Mouse (Mus musculus) lung, embryonic 16.5 days (tissue): ENCODE measurements at regions not wholly inside any gene's neighbourhood (a gene's known extent, or its start where the extent isn't known, plus 50 kb on each side); places are given as distances from the start of the nearest gene placed in this dataset.

Experiments used
- ATAC-seq: fragments of 200-750 bp; cut with Nextera tagmentation; 2 replicates; pipeline ENCODE4 v1.8.0; 2017; ENCODE audit warnings: low read depth, mild to moderate bottlenecking, moderate library complexity
- H3K27ac ChIP-seq: fragments of 300-500 bp; sonication (generic); 2 replicates; pipeline ENCODE4 v1.5.1; 2014; ENCODE audit warnings: mild to moderate bottlenecking, control low read depth, low read length
- H3K27me3 ChIP-seq: fragments of 300-500 bp; sonication (generic); 2 replicates; pipeline ENCODE4 v1.6.1; 2014; ENCODE audit warnings: low read depth, low read length, mixed read lengths; ENCODE audit not compliant: control insufficient read depth, insufficient read depth
- H3K36me3 ChIP-seq: fragments of 300-500 bp; sonication (generic); 2 replicates; pipeline ENCODE4 v1.6.1; 2014; ENCODE audit warnings: low read length; ENCODE audit not compliant: control insufficient read depth, insufficient read depth
- H3K4me1 ChIP-seq: fragments of 300-500 bp; sonication (generic); replicated peaks from 2 replicates; pipeline ENCODE4 v1.6.1; 2014; ENCODE audit warnings: low read length, mixed read lengths; ENCODE audit not compliant: control insufficient read depth, insufficient read depth
- H3K4me2 ChIP-seq: fragments of 300-500 bp; sonication (generic); 2 replicates; pipeline ENCODE4 v1.6.1; 2014; ENCODE audit warnings: low read depth, low read length, control low read depth
- H3K4me3 ChIP-seq: fragments of 300-500 bp; sonication (generic); 2 replicates; pipeline ENCODE4 v1.5.1; 2014; ENCODE audit warnings: mild to moderate bottlenecking, low read length, control low read depth
- H3K9ac ChIP-seq: fragments of 300-500 bp; sonication (generic); 2 replicates; pipeline ENCODE4 v1.6.1; 2014; ENCODE audit warnings: low read length, control low read depth
- H3K9me3 ChIP-seq: fragments of 300-500 bp; sonication (generic); 2 replicates; pipeline ENCODE4 v1.6.1; 2016; ENCODE audit warnings: low read length; ENCODE audit not compliant: control insufficient read depth
- WGBS: fragments of 180-500 bp; shearing (Covaris S2); extraction: QIAGEN DNeasy Blood & Tissue Kit; methylation state at CpG from one replicate; pipeline ENCODE4 v1.1.7; 2014; 5-methylcytosine and 5-hydroxymethylcytosine counted together

DNA sequence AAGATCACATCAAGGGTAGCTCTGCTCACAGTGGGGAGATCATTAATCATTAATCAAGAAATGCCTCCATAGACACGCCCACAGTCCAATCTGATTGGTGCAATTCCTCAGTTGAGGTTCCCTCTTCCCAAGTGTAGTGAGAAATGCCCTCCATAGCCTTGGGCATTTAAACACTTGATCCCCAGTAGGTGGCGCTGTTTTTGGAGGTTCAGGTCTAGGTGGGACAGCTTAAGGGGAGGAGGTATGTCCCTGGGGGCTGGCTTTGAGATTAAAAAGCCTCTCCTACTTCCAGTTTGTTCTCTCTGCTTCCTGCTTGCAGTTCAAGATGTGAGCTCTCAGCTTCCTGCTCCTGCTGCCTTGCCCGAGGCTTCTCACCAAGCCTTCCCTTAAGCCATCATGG, 200.5 kb upstream of the Map3k1 start:
- 75% methylated on average over 3 of the region's 3 CpGs for WGBS
- Histone ChIP-seq H3K9me3 (0 out of 2 replicates have a peak, but pooled peaks cover 4% of the 10 kb centered on the region), H3K36me3 (no peaks in the 10 kb centered on the region), H3K4me1 (peaks cover 9% of the 10 kb centered on the region; the same call in 1 of the 2 replicates), H3K27me3 (no peaks in the 10 kb centered on the region), H3K4me2 (no peak overlapping the region), H3K4me3 (no peak overlapping the region), H3K27ac (peak overlapping the region; percentile 3; the same call in 1 of the 2 replicates), H3K9ac (no peak overlapping the region)
- no peak for ATAC-seq

DNA sequence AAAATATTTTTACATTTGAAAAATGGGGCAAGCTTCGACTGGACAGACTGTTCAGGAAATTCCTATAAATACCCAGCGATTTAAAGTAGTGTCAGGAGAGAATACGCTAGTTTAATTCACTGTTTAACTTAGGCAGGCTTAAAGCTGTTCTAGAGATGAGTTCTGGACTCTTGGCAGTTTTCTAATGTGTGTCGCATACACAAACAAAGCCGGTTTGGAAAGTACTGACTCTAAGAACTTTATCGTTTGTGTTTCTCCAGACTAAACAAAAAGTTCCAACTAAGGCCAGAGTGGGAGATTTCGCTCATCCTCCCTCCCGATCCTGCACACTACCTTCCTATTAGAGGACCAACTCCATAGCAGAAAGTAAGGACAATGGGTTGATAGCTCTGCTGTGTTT, 201.7 kb upstream of the Map3k1 start:
- Histone ChIP-seq H3K4me2 (no peak overlapping the region), H3K9ac (no peak overlapping the region), H3K9me3 (0 out of 2 replicates have a peak, but pooled peaks cover 4% of the 10 kb centered on the region), H3K4me1 (peaks cover 7% of the 10 kb centered on the region; the same call in 1 of the 2 replicates), H3K27me3 (no peaks in the 10 kb centered on the region), H3K27ac (peak overlapping the region; percentile 29), H3K4me3 (no peak overlapping the region), H3K36me3 (no peaks in the 10 kb centered on the region)
- peak; percentile 43 for ATAC-seq
- 46% methylated on average over 8 of the region's 8 CpGs for WGBS

DNA sequence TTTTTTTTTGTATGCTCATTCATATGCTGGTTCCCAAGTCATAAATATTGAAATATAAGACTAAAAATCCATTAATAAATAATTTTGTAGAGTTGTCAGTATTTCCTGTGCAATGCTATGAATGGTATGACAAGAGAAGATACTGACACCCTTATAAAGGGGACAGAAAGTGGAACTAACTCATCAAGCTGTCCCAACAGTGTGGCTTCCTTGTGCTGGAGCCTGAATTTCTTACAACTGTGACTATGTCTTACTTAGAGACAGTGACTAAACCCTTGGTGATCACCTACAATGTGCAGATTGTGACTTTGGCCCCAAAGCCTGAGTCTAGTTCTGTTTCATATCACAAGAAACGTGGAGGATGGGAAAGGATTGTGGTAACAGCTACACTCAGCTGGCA, 203.8 kb upstream of the Map3k1 start:
- Histone ChIP-seq H3K36me3 (no peaks in the 10 kb centered on the region), H3K27me3 (no peaks in the 10 kb centered on the region), H3K9ac (no peak overlapping the region), H3K4me1 (no peaks in the 10 kb centered on the region), H3K27ac (no peak overlapping the region), H3K4me2 (no peak overlapping the region), H3K4me3 (no peak overlapping the region), H3K9me3 (0 out of 2 replicates have a peak, but pooled peaks cover 4% of the 10 kb centered on the region)
- WGBS = 59% methylated on average over 1 of the region's 1 CpGs
- ATAC-seq = no peak

DNA sequence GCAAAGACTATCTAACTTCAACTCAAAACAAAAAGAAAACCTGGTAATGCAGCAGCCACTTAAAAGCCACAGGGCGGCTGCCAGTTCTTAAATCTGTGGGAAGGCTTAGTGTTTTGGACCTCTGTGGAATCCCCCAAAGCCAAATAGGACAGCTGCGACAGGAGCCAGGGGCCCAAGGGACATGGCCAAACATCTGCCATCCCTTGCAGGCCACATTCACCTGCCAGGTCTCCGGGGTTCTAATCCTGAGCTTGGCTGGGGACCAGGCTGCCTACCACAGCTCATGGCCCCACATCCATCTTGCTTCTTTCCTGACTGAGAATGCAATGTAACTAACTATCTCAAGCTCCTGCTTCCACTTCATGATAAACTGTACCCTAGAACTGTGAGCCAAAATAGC, 206.3 kb upstream of the Map3k1 start:
- no peak for ATAC-seq
- no peaks in the 10 kb centered on the region for H3K27me3 ChIP-seq
- peaks cover 9% of the 10 kb centered on the region; the same call in 1 of the 2 replicates for H3K4me1 ChIP-seq
- H3K4me2 ChIP-seq = no peak overlapping the region
- H3K4me3 ChIP-seq = no peak overlapping the region
- no peaks in the 10 kb centered on the region for H3K9me3 ChIP-seq
- H3K27ac ChIP-seq = no peak overlapping the region
- 88% methylated on average over 3 of the region's 3 CpGs for WGBS
- no peak overlapping the region for H3K9ac ChIP-seq
- H3K36me3 ChIP-seq = no peaks in the 10 kb centered on the region

DNA sequence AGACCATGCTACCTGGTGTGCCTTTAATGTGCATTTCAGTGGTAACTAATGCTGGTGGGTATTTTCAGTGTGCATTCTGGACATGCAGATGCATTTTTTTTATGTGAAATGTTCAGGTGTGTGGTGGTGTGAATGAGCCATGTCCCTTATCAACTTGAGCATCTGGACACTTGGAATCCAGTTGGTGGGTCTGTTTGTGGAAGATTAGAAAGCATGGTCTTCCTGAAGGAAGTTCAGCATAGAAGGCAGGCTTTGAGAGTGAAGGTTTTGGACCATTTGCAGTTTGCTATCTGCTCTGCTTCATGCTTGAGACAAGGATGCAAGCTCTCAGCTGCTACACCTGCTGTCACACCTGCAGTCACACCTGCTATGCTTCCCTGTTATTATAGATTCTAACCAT, 207.5 kb upstream of the Map3k1 start:
- no peak overlapping the region for H3K4me2 ChIP-seq
- no peak overlapping the region for H3K9ac ChIP-seq
- ATAC-seq = no peak
- H3K27me3 ChIP-seq = no peaks in the 10 kb centered on the region
- no peaks in the 10 kb centered on the region for H3K36me3 ChIP-seq
- no peak overlapping the region for H3K4me3 ChIP-seq
- no peak overlapping the region for H3K27ac ChIP-seq
- peaks cover 9% of the 10 kb centered on the region; the same call in 1 of the 2 replicates for H3K4me1 ChIP-seq
- no peaks in the 10 kb centered on the region for H3K9me3 ChIP-seq

DNA sequence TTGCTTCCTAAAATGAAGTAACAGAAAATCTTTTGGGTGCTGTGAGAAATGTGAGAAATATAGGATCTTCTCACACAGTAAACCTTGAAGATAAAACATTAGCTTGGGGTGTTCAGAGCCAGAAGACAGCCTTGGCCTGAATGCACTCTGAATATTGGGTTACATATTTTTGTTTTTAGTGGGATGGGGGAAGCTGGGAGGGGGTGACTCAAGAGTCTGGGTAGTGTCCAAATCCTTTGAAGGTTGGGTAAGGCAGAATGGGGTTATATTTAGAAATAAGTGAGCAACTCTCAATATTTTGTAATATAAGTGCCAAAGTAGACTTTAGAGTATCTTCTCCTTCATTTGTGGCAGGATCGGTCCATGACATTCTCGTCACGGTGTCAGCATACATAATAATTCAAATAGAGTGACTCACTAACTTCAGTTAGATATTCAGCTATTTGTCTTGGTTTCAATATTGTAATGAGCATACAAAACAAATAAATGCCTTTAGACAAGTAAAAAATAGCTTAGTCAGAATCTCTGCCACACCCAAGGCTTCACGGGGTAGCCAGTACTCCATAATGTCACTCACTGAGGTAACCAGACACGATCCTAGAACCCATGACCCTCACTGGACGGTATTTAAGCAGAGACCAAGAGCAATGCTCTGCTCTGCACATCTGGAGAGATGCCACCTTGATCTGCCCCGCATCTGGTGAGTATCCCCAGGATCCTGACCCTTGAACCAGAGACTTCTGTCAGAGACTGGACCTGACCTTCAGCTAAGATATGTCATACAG, 209.9 kb upstream of the Map3k1 start:
- ATAC-seq = peak; percentile 41; the same call in 1 of the 2 replicates
- Histone ChIP-seq H3K27me3 (no peaks in the 10 kb centered on the region), H3K4me3 (no peak overlapping the region), H3K36me3 (no peaks in the 10 kb centered on the region), H3K4me2 (no peak overlapping the region), H3K9me3 (no peaks in the 10 kb centered on the region), H3K4me1 (peaks cover 16% of the 10 kb centered on the region), H3K27ac (no peak overlapping the region; the same call in 1 of the 2 replicates), H3K9ac (no peak overlapping the region)
- WGBS = 75% methylated on average over 7 of the region's 7 CpGs

DNA sequence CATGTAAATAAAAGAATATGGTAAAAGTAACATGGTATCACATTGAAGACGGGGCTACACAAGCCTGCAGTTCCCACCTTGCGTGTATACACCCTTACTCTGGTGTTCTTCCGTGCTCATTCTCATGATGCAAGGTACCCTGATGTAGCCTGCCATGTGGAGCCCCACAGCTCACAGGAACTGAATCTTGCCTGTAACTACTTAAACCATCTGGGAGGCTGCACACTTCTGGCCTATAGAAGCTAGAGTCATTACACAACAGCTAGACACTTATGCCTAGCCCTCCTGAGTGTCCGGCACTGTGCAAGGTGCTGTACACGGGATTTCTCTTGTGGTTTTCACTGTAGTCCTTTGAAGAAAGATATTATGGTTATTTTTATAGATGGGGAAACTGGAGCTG, 210.8 kb upstream of the Map3k1 start:
- H3K9ac ChIP-seq = no peak overlapping the region
- H3K4me3 ChIP-seq = no peak overlapping the region
- no peaks in the 10 kb centered on the region for H3K36me3 ChIP-seq
- no peaks in the 10 kb centered on the region for H3K9me3 ChIP-seq
- ATAC-seq = no peak
- H3K4me2 ChIP-seq = no peak overlapping the region
- 80% methylated on average over 5 of the region's 5 CpGs for WGBS
- no peaks in the 10 kb centered on the region for H3K27me3 ChIP-seq
- H3K27ac ChIP-seq = 0 out of 2 replicates have a peak overlapping the region, but pooled peaks have one; percentile 31
- H3K4me1 ChIP-seq = peaks cover 17% of the 10 kb centered on the region

DNA sequence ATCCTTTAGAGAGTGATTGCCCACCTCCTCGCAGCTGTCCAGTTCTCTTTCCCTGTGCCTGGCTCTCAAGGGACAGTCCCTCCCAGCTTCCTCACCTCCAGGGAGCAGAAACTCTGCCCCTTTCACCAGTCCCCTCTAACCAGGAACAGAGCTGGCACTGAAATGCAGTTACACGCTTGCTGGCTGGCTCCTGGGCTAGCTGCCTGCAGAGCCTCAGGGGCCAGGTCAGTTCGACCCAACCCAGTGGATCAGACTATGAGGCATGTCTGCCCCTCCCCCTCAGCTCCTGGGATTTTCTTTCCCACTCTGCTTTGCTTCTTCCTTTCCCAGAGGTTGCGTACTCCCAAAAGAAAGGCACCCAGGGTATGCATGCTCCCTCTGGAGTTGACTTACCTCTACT, 214.4 kb upstream of the Map3k1 start:
- Histone ChIP-seq H3K4me3 (no peak overlapping the region), H3K4me1 (peaks cover 24% of the 10 kb centered on the region), H3K4me2 (no peak overlapping the region), H3K27ac (no peak overlapping the region), H3K36me3 (no peaks in the 10 kb centered on the region), H3K9ac (no peak overlapping the region), H3K9me3 (no peaks in the 10 kb centered on the region), H3K27me3 (no peaks in the 10 kb centered on the region)
- 53% methylated on average over 4 of the region's 4 CpGs for WGBS
- no peak for ATAC-seq

DNA sequence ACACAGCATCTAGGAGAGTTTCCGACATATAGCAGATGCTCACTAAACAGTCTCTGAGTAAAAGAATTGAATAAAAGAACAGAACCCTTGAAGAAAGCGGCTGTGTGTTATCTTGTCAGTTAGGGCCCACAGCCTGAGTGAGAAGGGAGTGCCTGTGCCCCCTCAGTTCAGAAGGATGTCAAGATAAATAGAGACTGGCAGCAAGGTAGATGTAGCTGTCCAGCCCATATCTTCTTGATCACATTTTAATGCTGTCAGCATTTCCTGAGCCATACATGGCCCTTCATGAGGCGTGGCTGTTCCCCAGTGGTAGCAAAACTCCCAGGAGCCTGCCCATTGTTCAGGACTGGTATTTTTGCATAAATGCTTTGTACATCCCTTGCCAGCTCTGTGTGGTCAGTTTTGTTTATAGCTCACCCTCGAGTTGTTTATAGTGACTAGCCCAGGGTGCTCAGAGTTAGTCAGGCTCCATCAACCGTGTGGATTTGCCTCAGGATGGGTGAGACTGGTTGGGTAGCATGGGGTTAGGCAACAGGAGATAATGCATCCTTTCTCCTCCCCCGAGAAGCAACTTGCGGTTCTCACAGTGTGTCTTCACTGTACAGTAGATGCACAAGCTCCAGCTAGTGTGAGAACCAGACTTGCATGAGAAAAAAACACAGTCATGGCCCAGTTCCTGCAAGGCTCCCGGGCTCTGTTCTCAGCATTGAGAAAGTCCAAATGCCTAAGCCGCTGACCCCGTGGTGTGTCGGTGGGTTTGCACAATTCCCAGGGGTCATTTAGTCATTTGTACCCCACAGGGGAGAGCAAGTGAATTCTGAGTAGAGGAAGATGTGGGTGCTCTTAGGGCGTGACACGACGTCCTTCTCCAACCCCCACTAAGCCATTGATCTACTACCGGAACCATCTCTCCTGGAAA, 216.1 kb upstream of the Map3k1 start:
- no peaks in the 10 kb centered on the region for H3K36me3 ChIP-seq
- no peak overlapping the region for H3K4me3 ChIP-seq
- no peaks in the 10 kb centered on the region for H3K27me3 ChIP-seq
- peaks cover 15% of the 10 kb centered on the region for H3K4me1 ChIP-seq
- peak overlapping the region; percentile 67 for H3K27ac ChIP-seq
- ATAC-seq = peak; percentile 53
- no peaks in the 10 kb centered on the region for H3K9me3 ChIP-seq
- no peak overlapping the region for H3K4me2 ChIP-seq
- no peak overlapping the region for H3K9ac ChIP-seq
- 68% methylated on average over 15 of the region's 15 CpGs for WGBS
